Mouse (Mus musculus) myocyte (in vitro differentiated cells): ENCODE data around the gene Fggy.

Experiments used
- CEBPB ChIP-seq: IDR thresholded peaks from 2 replicates; pipeline ENCODE4 v1.6.1; 2011; ENCODE audit warnings: mild to moderate bottlenecking, moderate library complexity; ENCODE audit not compliant: poor library complexity, insufficient read depth, severe bottlenecking
- E2F4 ChIP-seq: IDR thresholded peaks from one replicate; pipeline ENCODE4 v1.6.1; 2011; ENCODE audit warnings: mild to moderate bottlenecking, control low read depth, moderate library complexity; ENCODE audit not compliant: insufficient read depth
- MYOG ChIP-seq, 3 experiments: IDR thresholded peaks; one replicate each; pipeline ENCODE4 v1.6.1; 2011; ENCODE audit warnings: control low read depth in 2 of 3, low read depth in 2 of 3, mild to moderate bottlenecking in 2 of 3; ENCODE audit not compliant: insufficient read length in 2 of 3, control insufficient read depth in 1 of 3, insufficient read depth in 1 of 3
- POLR2A ChIP-seq: IDR thresholded peaks from one replicate; pipeline ENCODE4 v1.6.1; 2011; ENCODE audit warnings: low read depth, mild to moderate bottlenecking, control low read depth, moderate library complexity; ENCODE audit not compliant: insufficient read length
- POLR2AphosphoS2 ChIP-seq: IDR thresholded peaks from one replicate; pipeline ENCODE4 v1.6.1; 2011; ENCODE audit warnings: low read depth, control low read depth; ENCODE audit not compliant: insufficient read length
- TCF12 ChIP-seq: IDR thresholded peaks from one replicate; pipeline ENCODE4 v1.6.1; 2011; ENCODE audit warnings: mild to moderate bottlenecking, control low read depth; ENCODE audit not compliant: poor library complexity, insufficient read depth, severe bottlenecking
- USF1 ChIP-seq: IDR thresholded peaks from one replicate; pipeline ENCODE4 v1.6.1; 2011; ENCODE audit warnings: low read depth, mild to moderate bottlenecking, control low read depth, moderate library complexity

DNA sequence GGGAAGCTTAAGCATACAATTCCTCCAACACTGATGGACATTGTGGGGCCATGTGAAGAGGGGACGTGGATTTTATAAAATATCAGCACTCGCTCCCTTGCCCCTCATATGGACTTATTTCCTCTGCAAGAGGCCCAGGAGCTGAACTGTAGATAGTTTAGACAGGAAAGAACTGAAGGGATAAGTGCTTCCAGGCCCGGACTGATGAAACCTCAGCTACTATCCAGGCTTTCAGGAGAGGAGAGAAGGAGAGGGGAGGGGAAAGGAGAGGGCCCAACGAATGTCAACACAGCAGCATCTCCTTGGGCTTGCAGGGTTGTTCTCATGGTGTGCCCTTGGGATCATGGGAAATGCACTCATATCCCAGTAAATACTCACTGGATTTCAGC lies 96.6 kb downstream of the Fggy start:
- TF ChIP-seq POLR2A (no peak), CEBPB (no peak), E2F4 (no peak), POLR2AphosphoS2 (no peak), MYOG (IDR thresholded peaks at IDR 0.05; ENCODE audit: control insufficient read depth in 1 of 3, insufficient read depth in 1 of 3, insufficient read length in 2 of 3, low read depth in 2 of 3) (no peak), TCF12 (no peak), USF1 (no peak)
